Mouse (Mus musculus): ENCODE measurements around the gene Gphb5. TPM values are rescaled to one million over a fixed set of nuclear protein-coding genes. Genes with fewer than 3 reads are reported as not detected.

Gphb5 gene
- polyA plus RNA-seq, 1 experiment from 2014 or later = not detected

- H3K4me1 ChIP-seq (replicated peaks) = 0 out of 2 replicates have a peak, but pooled peaks cover 2% of the 10 kb centered on the region
- H3K4me3 ChIP-seq = no peak overlapping the region
- 38% methylated on average over 20 of the region's 20 CpGs for WGBS
- no peaks in the 10 kb centered on the region for H3K9me3 ChIP-seq (replicated peaks)
- no peak overlapping the region for H3K27ac ChIP-seq
- H3K36me3 ChIP-seq = no peaks in the 10 kb centered on the region
- ATAC-seq (replicated peaks; ENCODE audit: insufficient number of reproducible peaks, insufficient read depth, low FRiP score, low read depth) = no peak
- H3K27me3 ChIP-seq = no peaks in the 10 kb centered on the region
- no peak overlapping the region for H3K4me2 ChIP-seq
- H3K9ac ChIP-seq = no peak overlapping the region
Measured at GRCm38 (mm10) chr12:75389308-75390135, 27.1 kb downstream of the Gphb5 start.

- H3K4me2 ChIP-seq = no peak overlapping the region
- H3K4me1 ChIP-seq (replicated peaks) = 0 out of 2 replicates have a peak, but pooled peaks cover 2% of the 10 kb centered on the region
- no peaks in the 10 kb centered on the region for H3K27me3 ChIP-seq
- 82% methylated on average over 9 of the region's 9 CpGs for WGBS
- H3K9me3 ChIP-seq (replicated peaks) = no peaks in the 10 kb centered on the region
- H3K9ac ChIP-seq = no peak overlapping the region
- H3K36me3 ChIP-seq = no peaks in the 10 kb centered on the region
- no peak overlapping the region for H3K27ac ChIP-seq
- no peak overlapping the region for H3K4me3 ChIP-seq
- ATAC-seq (replicated peaks; ENCODE audit: insufficient number of reproducible peaks, insufficient read depth, low FRiP score, low read depth) = no peak
Measured at GRCm38 (mm10) chr12:75388521-75388920, 28.1 kb downstream of the Gphb5 start.

- Histone ChIP-seq H3K4me2 (no peak overlapping the region), H3K36me3 (no peaks in the 10 kb centered on the region), H3K27me3 (no peaks in the 10 kb centered on the region), H3K4me1 (replicated peaks) (0 out of 2 replicates have a peak, but pooled peaks cover 2% of the 10 kb centered on the region), H3K27ac (no peak overlapping the region), H3K9me3 (replicated peaks) (no peaks in the 10 kb centered on the region), H3K9ac (no peak overlapping the region), H3K4me3 (no peak overlapping the region)
- ATAC-seq (replicated peaks; ENCODE audit: insufficient number of reproducible peaks, insufficient read depth, low FRiP score, low read depth) = no peak
- 58% methylated on average over 15 of the region's 15 CpGs for WGBS
Measured at GRCm38 (mm10) chr12:75387846-75388245, 28.7 kb downstream of the Gphb5 start.

DNA sequence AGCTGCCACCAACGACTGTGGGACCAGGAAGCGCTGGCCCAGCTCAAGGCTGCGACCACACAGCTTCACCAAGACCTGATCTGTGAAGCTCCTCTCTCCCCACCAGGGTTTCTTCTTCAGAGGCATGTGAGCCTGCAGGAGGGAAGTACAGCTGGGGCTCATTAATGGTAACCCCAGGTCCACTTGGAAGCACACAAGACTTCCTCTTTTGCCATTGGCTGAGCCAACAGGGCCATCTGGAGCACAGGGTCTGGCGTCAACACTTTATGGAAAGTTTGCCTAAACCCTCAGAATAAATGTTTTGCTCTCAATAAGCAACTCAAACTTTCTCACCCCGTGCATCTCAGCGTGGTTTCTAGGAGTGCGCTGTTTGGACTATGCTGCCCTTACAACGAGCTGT lies 29.4 kb downstream of the Gphb5 start:
- WGBS = 85% methylated on average over 8 of the region's 8 CpGs
- H3K36me3 ChIP-seq = no peaks in the 10 kb centered on the region
- no peak overlapping the region for H3K4me2 ChIP-seq
- H3K9ac ChIP-seq = no peak overlapping the region
- H3K9me3 ChIP-seq (replicated peaks) = no peaks in the 10 kb centered on the region
- ATAC-seq (replicated peaks; ENCODE audit: insufficient number of reproducible peaks, insufficient read depth, low FRiP score, low read depth) = no peak
- H3K4me3 ChIP-seq = no peak overlapping the region
- H3K27ac ChIP-seq = no peak overlapping the region
- no peaks in the 10 kb centered on the region for H3K27me3 ChIP-seq
- 0 out of 2 replicates have a peak, but pooled peaks cover 2% of the 10 kb centered on the region for H3K4me1 ChIP-seq (replicated peaks)

DNA sequence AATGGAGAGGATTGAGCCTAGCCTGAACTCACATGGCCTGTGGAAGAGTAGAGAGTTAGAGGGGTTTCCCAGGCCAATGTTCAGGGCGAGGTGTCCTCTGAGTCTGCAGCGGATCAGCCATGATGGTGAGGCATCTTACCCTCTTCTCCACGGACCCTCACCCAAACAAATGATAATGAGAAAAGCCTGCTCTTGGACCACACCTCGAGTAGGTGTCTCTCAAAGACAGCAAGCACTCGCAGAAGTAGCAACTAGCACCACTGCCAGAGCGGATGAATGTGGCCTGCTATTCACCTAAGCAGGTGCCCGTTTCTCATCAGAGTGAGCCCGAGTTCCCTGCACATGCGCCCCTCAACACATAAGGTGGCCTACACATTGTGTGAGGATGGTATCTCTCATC lies 29.9 kb downstream of the Gphb5 start:
- Histone ChIP-seq H3K27ac (no peak overlapping the region), H3K4me1 (replicated peaks) (0 out of 2 replicates have a peak, but pooled peaks cover 2% of the 10 kb centered on the region), H3K4me2 (no peak overlapping the region), H3K4me3 (no peak overlapping the region), H3K9me3 (replicated peaks) (no peaks in the 10 kb centered on the region), H3K9ac (no peak overlapping the region), H3K36me3 (no peaks in the 10 kb centered on the region), H3K27me3 (no peaks in the 10 kb centered on the region)
- ATAC-seq (replicated peaks; ENCODE audit: insufficient number of reproducible peaks, insufficient read depth, low FRiP score, low read depth) = no peak
- WGBS = 90% methylated on average over 9 of the region's 9 CpGs

- no peak overlapping the region for H3K9ac ChIP-seq
- H3K4me3 ChIP-seq = no peak overlapping the region
- 84% methylated on average over 6 of the region's 6 CpGs for WGBS
- no peaks in the 10 kb centered on the region for H3K9me3 ChIP-seq (replicated peaks)
- H3K4me2 ChIP-seq = no peak overlapping the region
- H3K36me3 ChIP-seq = peaks cover 3% of the 10 kb centered on the region; the same call in 1 of the 2 replicates
- H3K27me3 ChIP-seq = no peaks in the 10 kb centered on the region
- no peak overlapping the region for H3K27ac ChIP-seq
- ATAC-seq (replicated peaks; ENCODE audit: insufficient number of reproducible peaks, insufficient read depth, low FRiP score, low read depth) = no peak
- no peaks in the 10 kb centered on the region for H3K4me1 ChIP-seq (replicated peaks)
Measured at GRCm38 (mm10) chr12:75376126-75376525, 40.5 kb downstream of the Gphb5 start.

- no peak overlapping the region for H3K4me3 ChIP-seq
- no peak overlapping the region for H3K9ac ChIP-seq
- H3K4me2 ChIP-seq = no peak overlapping the region
- peaks cover 3% of the 10 kb centered on the region; the same call in 1 of the 2 replicates for H3K36me3 ChIP-seq
- no peaks in the 10 kb centered on the region for H3K4me1 ChIP-seq (replicated peaks)
- no peak for ATAC-seq (replicated peaks; ENCODE audit: insufficient number of reproducible peaks, insufficient read depth, low FRiP score, low read depth)
- H3K27ac ChIP-seq = no peak overlapping the region
- H3K27me3 ChIP-seq = no peaks in the 10 kb centered on the region
- H3K9me3 ChIP-seq (replicated peaks) = no peaks in the 10 kb centered on the region
- 88% methylated on average over 12 of the region's 12 CpGs for WGBS
Measured at GRCm38 (mm10) chr12:75375060-75375459, 41.5 kb downstream of the Gphb5 start.

- H3K27me3 ChIP-seq = no peaks in the 10 kb centered on the region
- no peak overlapping the region for H3K9ac ChIP-seq
- 87% methylated on average over 10 of the region's 10 CpGs for WGBS
- H3K4me3 ChIP-seq = no peak overlapping the region
- no peaks in the 10 kb centered on the region for H3K9me3 ChIP-seq (replicated peaks)
- peaks cover 3% of the 10 kb centered on the region; the same call in 1 of the 2 replicates for H3K36me3 ChIP-seq
- peaks cover 1% of the 10 kb centered on the region for H3K4me1 ChIP-seq (replicated peaks)
- no peak overlapping the region for H3K27ac ChIP-seq
- ATAC-seq (replicated peaks; ENCODE audit: insufficient number of reproducible peaks, insufficient read depth, low FRiP score, low read depth) = no peak
- H3K4me2 ChIP-seq = no peak overlapping the region
Measured at GRCm38 (mm10) chr12:75374437-75374836, 42.1 kb downstream of the Gphb5 start.

DNA sequence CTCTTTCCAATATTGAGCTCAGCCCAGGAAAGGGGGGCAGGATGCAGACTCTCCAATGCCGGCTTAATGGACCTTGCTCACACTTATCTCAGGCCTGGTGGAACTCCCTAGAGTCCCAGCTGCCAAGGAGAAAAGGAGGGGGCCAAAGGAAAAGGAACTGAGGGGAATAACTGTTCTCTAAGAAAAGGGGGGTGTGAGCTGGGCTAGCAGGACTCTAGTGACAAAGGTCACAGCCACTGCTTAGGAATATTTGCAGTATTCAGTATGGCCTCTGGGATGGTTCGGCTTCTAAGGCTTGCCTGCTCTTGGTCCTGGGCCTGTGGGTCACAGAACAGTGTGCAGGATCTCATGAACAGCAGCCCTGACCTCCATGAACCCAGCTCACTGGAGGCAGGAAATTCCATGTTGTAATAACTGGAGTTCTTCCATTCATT lies 47.1 kb downstream of the Gphb5 start:
- H3K4me1 ChIP-seq (replicated peaks) = peaks cover 9% of the 10 kb centered on the region
- no peaks in the 10 kb centered on the region for H3K36me3 ChIP-seq
- H3K9ac ChIP-seq = no peak overlapping the region
- ATAC-seq (replicated peaks; ENCODE audit: insufficient number of reproducible peaks, insufficient read depth, low FRiP score, low read depth) = peak; percentile 39; the same call in 1 of the 2 replicates
- WGBS = 31% methylated on average over 2 of the region's 2 CpGs
- no peak overlapping the region for H3K4me3 ChIP-seq
- no peaks in the 10 kb centered on the region for H3K9me3 ChIP-seq (replicated peaks)
- peak overlapping the region; percentile 47 for H3K27ac ChIP-seq
- no peaks in the 10 kb centered on the region for H3K27me3 ChIP-seq
- H3K4me2 ChIP-seq = no peak overlapping the region

GRCm38 (mm10) chr12:75368527-75368926 lies 48.1 kb downstream of the Gphb5 start:
- no peaks in the 10 kb centered on the region for H3K27me3 ChIP-seq
- no peak overlapping the region for H3K4me3 ChIP-seq
- no peak overlapping the region for H3K4me2 ChIP-seq
- H3K27ac ChIP-seq = peak overlapping the region; percentile 47
- no peaks in the 10 kb centered on the region for H3K36me3 ChIP-seq
- no peaks in the 10 kb centered on the region for H3K9me3 ChIP-seq (replicated peaks)
- peaks cover 9% of the 10 kb centered on the region for H3K4me1 ChIP-seq (replicated peaks)
- no peak for ATAC-seq (replicated peaks; ENCODE audit: insufficient number of reproducible peaks, insufficient read depth, low FRiP score, low read depth)
- 67% methylated on average over 5 of the region's 5 CpGs for WGBS
- no peak overlapping the region for H3K9ac ChIP-seq

- Histone ChIP-seq H3K9ac (no peak overlapping the region), H3K36me3 (no peaks in the 10 kb centered on the region), H3K27me3 (no peaks in the 10 kb centered on the region), H3K4me1 (replicated peaks) (peaks cover 9% of the 10 kb centered on the region), H3K4me2 (no peak overlapping the region), H3K4me3 (no peak overlapping the region), H3K9me3 (replicated peaks) (no peaks in the 10 kb centered on the region), H3K27ac (no peak overlapping the region)
- 85% methylated on average over 6 of the region's 6 CpGs for WGBS
- no peak for ATAC-seq (replicated peaks; ENCODE audit: insufficient number of reproducible peaks, insufficient read depth, low FRiP score, low read depth)
Measured at GRCm38 (mm10) chr12:75367371-75367770, 49.2 kb downstream of the Gphb5 start.
